12 mouse cellular contexts compared by ENCODE assay signal in the genomic region with DNA sequence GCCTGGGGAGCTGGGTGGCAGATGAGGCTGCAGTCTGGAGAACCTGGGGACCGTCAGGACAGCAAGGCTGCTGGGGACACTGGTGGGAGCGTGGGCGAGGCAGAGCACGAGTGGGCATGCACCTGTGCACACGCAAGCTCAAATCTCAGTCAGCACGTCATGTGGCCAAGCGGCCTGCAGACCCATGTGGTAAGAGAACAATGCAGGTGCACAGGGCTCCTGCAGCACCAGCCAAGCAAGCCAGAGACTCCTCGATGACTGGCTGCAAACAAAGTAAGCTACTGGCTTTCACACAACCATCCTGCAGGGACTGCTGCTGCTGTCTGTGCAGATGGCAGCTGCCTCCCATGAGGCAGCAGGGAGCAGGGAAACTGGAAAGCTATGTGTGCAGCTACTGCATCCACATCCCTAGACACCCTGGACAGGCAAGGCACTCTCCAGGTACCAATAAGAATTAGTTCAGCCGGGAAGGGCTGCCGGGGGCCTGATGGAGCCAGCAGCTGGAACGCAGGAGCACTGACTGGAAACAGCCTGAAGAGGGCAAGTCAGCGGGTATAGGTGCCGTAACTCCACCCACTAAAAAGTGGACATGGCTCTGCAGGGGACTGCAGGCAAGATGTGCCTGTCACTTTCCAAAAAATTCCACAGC. TPM values are rescaled to one million over a fixed set of nuclear protein-coding genes. Genes with fewer than 3 reads are reported as not detected.
DNase-seq lines count a peak whose midpoint lies in the region; ATAC-seq lines count a peak whose summit lies in the region.
"Had no signal": no experiment of that assay in that cellular context is flagged by ENCODE, and none has a peak within 500 bp of the region (broad histone marks: within the 10 kb centered on the region; RNA-seq: fewer than 3 reads in every experiment).

No protein-coding gene starts in this region.

- peak overlapping the region; percentile 46 for H3K27ac ChIP-seq in heart, embryonic 11.5 days (ENCODE audit: low read depth, low read length)
- H3K27ac ChIP-seq in midbrain, embryonic 13.5 days: peak overlapping the region; percentile 30; the same call in 1 of the 2 replicates
- H3K27ac ChIP-seq in midbrain, embryonic 15.5 days: no peak overlapping the region
- H3K27ac ChIP-seq: limb, embryonic 12.5 days had no signal

- WGBS in heart, embryonic 11.5 days (ENCODE audit: insufficient replicate concordance): 49% methylated on average over 13 of the region's 13 CpGs
- 63% methylated on average over 13 of the region's 13 CpGs for WGBS in midbrain, embryonic 13.5 days
- WGBS in midbrain, embryonic 15.5 days: 55% methylated on average over 13 of the region's 13 CpGs

- ATAC-seq in heart, embryonic 11.5 days (replicated peaks; ENCODE audit: insufficient number of reproducible peaks, low FRiP score, low TSS enrichment): no peak
- no peak for ATAC-seq in midbrain, embryonic 13.5 days
- no peak for ATAC-seq in midbrain, embryonic 15.5 days (replicated peaks)
- ATAC-seq: lung, postnatal 0 days had no signal

- H3K9me3 ChIP-seq in heart, embryonic 11.5 days (replicated peaks; ENCODE audit: control insufficient read depth, low read length): no peaks in the 10 kb centered on the region
- no peaks in the 10 kb centered on the region for H3K9me3 ChIP-seq in midbrain, embryonic 13.5 days
- no peaks in the 10 kb centered on the region for H3K9me3 ChIP-seq in midbrain, embryonic 15.5 days
- H3K9me3 ChIP-seq: G1E; limb, embryonic 12.5 days had no signal

- H3K4me2 ChIP-seq in heart, embryonic 11.5 days: no peak overlapping the region
- H3K4me2 ChIP-seq in midbrain, embryonic 13.5 days (replicated peaks): no peak overlapping the region
- H3K4me2 ChIP-seq in midbrain, embryonic 15.5 days: no peak overlapping the region
- H3K4me2 ChIP-seq: limb, embryonic 12.5 days had no signal

- intact Hi-C loops in heart, postnatal 14 days (cut with DNase I): loop anchor here (5.0 kb wide), 1 partner anchor 40 kb away; no protein-coding TSS in a partner anchor

- no peaks in the 10 kb centered on the region for H3K27me3 ChIP-seq in heart, embryonic 11.5 days (ENCODE audit: control insufficient read depth, insufficient read depth, low read length)
- H3K27me3 ChIP-seq in midbrain, embryonic 13.5 days: peaks cover 6% of the 10 kb centered on the region; the same call in 1 of the 2 replicates
- H3K27me3 ChIP-seq in midbrain, embryonic 15.5 days (replicated peaks): peaks cover 5% of the 10 kb centered on the region

- peak; percentile 18 for DNase-seq in cerebellum, adult 11-12 months
- DNase-seq in cerebellum, postnatal 36 days: no peak
- no peak for DNase-seq in heart, postnatal 14 days
- peak; percentile 4 for DNase-seq in heart, postnatal 4 days
- DNase-seq in embryo, embryonic 10.5 days (ENCODE audit: low spot score): no peak

- no peak overlapping the region for H3K4me3 ChIP-seq in heart, embryonic 11.5 days (ENCODE audit: low read depth, low read length)
- H3K4me3 ChIP-seq in midbrain, embryonic 13.5 days (replicated peaks): no peak overlapping the region
- no peak overlapping the region for H3K4me3 ChIP-seq in midbrain, embryonic 15.5 days
- H3K4me3 ChIP-seq: erythroblast, embryonic 14.5 days; limb, embryonic 12.5 days had no signal

- peaks cover 4% of the 10 kb centered on the region; the same call in 1 of the 2 replicates for H3K36me3 ChIP-seq in heart, embryonic 11.5 days (ENCODE audit: control insufficient read depth, insufficient read depth, low read length)
- H3K36me3 ChIP-seq in midbrain, embryonic 13.5 days: peaks cover 36% of the 10 kb centered on the region
- H3K36me3 ChIP-seq in midbrain, embryonic 15.5 days (replicated peaks): peaks cover 19% of the 10 kb centered on the region

- H3K4me1 ChIP-seq in heart, embryonic 11.5 days (ENCODE audit: control insufficient read depth, insufficient read depth, low read length): peaks cover 6% of the 10 kb centered on the region; the same call in 1 of the 2 replicates
- 0 out of 2 replicates have a peak, but pooled peaks cover 3% of the 10 kb centered on the region for H3K4me1 ChIP-seq in midbrain, embryonic 13.5 days (replicated peaks)
- no peaks in the 10 kb centered on the region for H3K4me1 ChIP-seq in midbrain, embryonic 15.5 days
- H3K4me1 ChIP-seq: limb, embryonic 12.5 days had no signal

- no peak overlapping the region for H3K9ac ChIP-seq in heart, embryonic 11.5 days (ENCODE audit: low read depth, low read length)
- peak overlapping the region; percentile 29; the same call in 1 of the 2 replicates for H3K9ac ChIP-seq in midbrain, embryonic 13.5 days (replicated peaks)
- H3K9ac ChIP-seq in midbrain, embryonic 15.5 days: no peak overlapping the region
- H3K9ac ChIP-seq: limb, embryonic 12.5 days had no signal

RNA-seq across cellular contexts. Expression of gene Emc10, which starts 9.3 kb away (rescaled TPM):
- 75.1 and 87.1 TPM in 2 replicates for polyA plus RNA-seq in heart, embryonic 11.5 days (2014; fragmentation: Nextera tagmentation; extraction: Ambion mirVana)
- 10 to 100 TPM; 95.4 to 98.8 TPM for total RNA-seq in heart, postnatal 14 days (2021)
- 118 and 129 TPM in 2 replicates for polyA plus RNA-seq in midbrain, embryonic 13.5 days (2015; fragmentation: Nextera tagmentation; extraction: Ambion mirVana)
- polyA plus RNA-seq in midbrain, embryonic 15.5 days (2015; fragmentation: Nextera tagmentation; extraction: Ambion mirVana): 145 and 162 TPM in 2 replicates
- 10 to 100 TPM; 91.4 to 93.4 TPM for total RNA-seq in heart, postnatal 4 days (2021)

RNA-seq across cellular contexts. Expression of gene Fam71e1, which starts 9.3 kb away (rescaled TPM):
- 8.9 and 10.6 TPM in 2 replicates for polyA plus RNA-seq in heart, embryonic 11.5 days (2014; fragmentation: Nextera tagmentation; extraction: Ambion mirVana)
- 1 to 10 TPM; 5.3 to 6.5 TPM for total RNA-seq in heart, postnatal 14 days (2021)
- 43.0 and 46.1 TPM in 2 replicates for polyA plus RNA-seq in midbrain, embryonic 13.5 days (2015; fragmentation: Nextera tagmentation; extraction: Ambion mirVana)
- polyA plus RNA-seq in midbrain, embryonic 15.5 days (2015; fragmentation: Nextera tagmentation; extraction: Ambion mirVana): 30.1 and 36.6 TPM in 2 replicates
- 1 to 10 TPM; 6.3 to 6.7 TPM for total RNA-seq in heart, postnatal 4 days (2021)

RNA-seq across cellular contexts. Expression of gene Josd2, which starts 19.3 kb away (rescaled TPM):
- 169 and 181 TPM in 2 replicates for polyA plus RNA-seq in heart, embryonic 11.5 days (2014; fragmentation: Nextera tagmentation; extraction: Ambion mirVana)
- total RNA-seq in heart, postnatal 14 days (2021): 100 to 1,000 TPM; 105 to 111 TPM
- polyA plus RNA-seq in midbrain, embryonic 13.5 days (2015; fragmentation: Nextera tagmentation; extraction: Ambion mirVana): 41.6 and 44.8 TPM in 2 replicates
- 38.8 and 42.2 TPM in 2 replicates for polyA plus RNA-seq in midbrain, embryonic 15.5 days (2015; fragmentation: Nextera tagmentation; extraction: Ambion mirVana)
- 10 to 100 TPM; 71.8 to 81.4 TPM for total RNA-seq in heart, postnatal 4 days (2021)

RNA-seq across cellular contexts. Expression of gene Aspdh, which starts 21.9 kb away (rescaled TPM):
- 1.3 and 1.5 TPM in 2 replicates for polyA plus RNA-seq in heart, embryonic 11.5 days (2014; fragmentation: Nextera tagmentation; extraction: Ambion mirVana)
- 1 to 10 TPM in 1 of 2 experiments, under 1 TPM in 1; 1.00 to 1.1 TPM for total RNA-seq in heart, postnatal 14 days (2021)
- 8.6 and 10.8 TPM in 2 replicates for polyA plus RNA-seq in midbrain, embryonic 13.5 days (2015; fragmentation: Nextera tagmentation; extraction: Ambion mirVana)
- polyA plus RNA-seq in midbrain, embryonic 15.5 days (2015; fragmentation: Nextera tagmentation; extraction: Ambion mirVana): 5.8 and 6.0 TPM in 2 replicates
- 1 to 10 TPM; 2.2 TPM for total RNA-seq in heart, postnatal 4 days (2021)
- total RNA-seq: G1E had no signal
- polyA plus RNA-seq: G1E; lung, postnatal 0 days had no signal

RNA-seq across cellular contexts. Expression of gene Mybpc2, which starts 37.4 kb away (rescaled TPM):
- 0.37 and 0.47 TPM in 2 replicates for polyA plus RNA-seq in heart, embryonic 11.5 days (2014; fragmentation: Nextera tagmentation; extraction: Ambion mirVana)
- total RNA-seq in heart, postnatal 14 days (2021): 10 to 100 TPM; 10.5 to 16.8 TPM
- 0.16 and 0.23 TPM in 2 replicates for polyA plus RNA-seq in midbrain, embryonic 13.5 days (2015; fragmentation: Nextera tagmentation; extraction: Ambion mirVana)
- polyA plus RNA-seq in midbrain, embryonic 15.5 days (2015; fragmentation: Nextera tagmentation; extraction: Ambion mirVana): 0.19 and 0.28 TPM in 2 replicates
- 10 to 100 TPM; 15.3 to 15.8 TPM for total RNA-seq in heart, postnatal 4 days (2021)
- polyA plus RNA-seq: erythroblast, embryonic 14.5 days; G1E had no signal

Comparison
In these comparisons a context has a peak if more than half of its experiments do, and no peak if none do; other contexts are left out.
1. DNase-seq: peak in cerebellum, adult 11-12 months (single experiment) and heart, postnatal 4 days (single experiment); none in cerebellum, postnatal 36 days (0 of 2), heart, postnatal 14 days (0 of 2) and embryo, embryonic 10.5 days (single experiment).